Mouse (Mus musculus): ENCODE data around the gene Sftpa1.

Gene Sftpa1

DNA sequence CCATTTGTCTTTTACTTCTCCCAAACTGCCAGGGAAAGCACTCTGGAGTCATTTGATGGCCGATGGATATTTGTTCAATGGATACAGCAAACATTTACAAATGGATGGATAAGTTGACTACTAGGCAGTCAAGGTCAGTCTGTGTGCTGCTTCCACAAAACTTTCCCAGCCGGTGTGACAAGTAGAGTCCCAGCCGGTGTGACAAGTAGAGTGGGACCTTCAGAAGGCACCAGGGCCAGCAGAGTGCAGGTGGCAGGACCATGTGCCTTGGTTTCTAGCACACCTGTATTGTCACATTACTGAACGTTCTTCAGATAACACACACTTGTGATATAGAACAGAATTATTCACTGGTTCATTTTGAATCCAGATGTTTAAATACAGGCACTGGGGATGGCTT, 28.5 kb downstream of the Sftpa1 start:
- DNase-seq (ENCODE audit: low read depth, low spot score) = no peak

- no peak for DNase-seq (ENCODE audit: low read depth, low spot score)
These were observed 29.2 kb downstream of the Sftpa1 start for GRCm38 (mm10) chr14:41160743-41161142.

- peak; percentile 13 for DNase-seq (ENCODE audit: low read depth, low spot score)
These were observed 31.1 kb downstream of the Sftpa1 start for GRCm38 (mm10) chr14:41162663-41163062.

DNA sequence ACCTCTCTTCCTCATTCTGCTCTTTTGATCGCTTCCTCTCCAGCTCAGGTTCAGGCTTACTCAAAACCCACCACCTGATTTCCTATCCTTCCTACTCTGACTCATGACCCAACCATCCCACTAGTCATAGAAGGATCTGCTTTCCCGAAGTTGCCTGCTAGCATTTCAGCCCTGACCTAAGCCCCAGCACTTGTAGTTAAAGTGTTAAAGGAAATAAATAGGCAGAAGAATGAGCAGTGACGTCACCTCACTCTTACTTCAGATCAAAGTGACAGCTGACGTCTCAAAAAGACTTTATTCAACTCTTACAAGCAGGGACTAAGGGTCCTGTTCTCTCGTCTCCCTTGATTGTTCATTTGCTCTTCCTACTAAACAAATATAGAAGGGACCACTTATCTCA, 35.7 kb downstream of the Sftpa1 start:
- no peak for DNase-seq (ENCODE audit: low read depth, low spot score)

GRCm38 (mm10) chr14:41168567-41168966, 37.0 kb downstream of the Sftpa1 start:
- no peak for DNase-seq (ENCODE audit: low read depth, low spot score)

- DNase-seq (ENCODE audit: low read depth, low spot score) = no peak
These were observed 38.9 kb downstream of the Sftpa1 start for GRCm38 (mm10) chr14:41170514-41170913.

- DNase-seq (ENCODE audit: low read depth, low spot score) = no peak
These were observed 43.2 kb downstream of the Sftpa1 start for GRCm38 (mm10) chr14:41174802-41175201.

- DNase-seq (ENCODE audit: low read depth, low spot score) = no peak
These were observed 53.7 kb downstream of the Sftpa1 start, which contains the start of gene Sftpd for GRCm38 (mm10) chr14:41185059-41185821. Gene Sftpd, minus strand, starts transcription at chr14:41185149.

All from retina, postnatal 7 days (tissue).